Mouse (Mus musculus) midbrain, embryonic 10.5 days (tissue): ENCODE measurements around the gene Pum3. TPM values are rescaled to one million over a fixed set of nuclear protein-coding genes. Genes with fewer than 3 reads are reported as not detected.

ENCODE experiments used
- polyA plus RNA-seq: library from polyadenylated mRNA; unstranded; fragments of >200 nt; fragmentation: Nextera tagmentation; extraction: Ambion mirVana; gene quantifications from 2 replicates; pipeline ENCODE4 v1.2.1, GENCODE M21; 2016

Gene Pum3
- polyA plus RNA-seq, 1 experiment from 2014 or later: 83.4 TPM

Other genes starting within 250 kb of the Pum3 start
- 7.6 and 7.9 TPM in 2 replicates for gene Vldlr, start 213.3 kb downstream of the Pum3 start, polyA plus RNA-seq
- 0.12 and 0.15 TPM in 2 replicates for gene Kcnv2, start 107.2 kb downstream of the Pum3 start, polyA plus RNA-seq